Mouse (Mus musculus) embryonic facial prominence, embryonic 11.5 days (tissue): ENCODE results near the gene Tdrd5. TPM values are rescaled to one million over a fixed set of nuclear protein-coding genes. Genes with fewer than 3 reads are reported as not detected.

ENCODE experiments used
- ATAC-seq: fragments of 200-750 bp; cut with Nextera tagmentation; replicated peaks from 2 replicates; pipeline ENCODE4 v1.8.0; 2017; ENCODE audit warnings: low read depth; ENCODE audit not compliant: insufficient number of reproducible peaks, low FRiP score, low TSS enrichment
- DNase-seq: peaks from one replicate; pipeline ENCODE4 v3.0.0-alpha.2; 2015; ENCODE audit warnings: low spot score
- H3K27ac ChIP-seq: fragments of 300-500 bp; sonication (generic); replicated peaks from 2 replicates; pipeline ENCODE4 v1.5.1; 2014; ENCODE audit warnings: mild to moderate bottlenecking, low read depth, low read length, control low read depth
- H3K27me3 ChIP-seq: fragments of 300-500 bp; sonication (generic); 2 replicates; pipeline ENCODE4 v1.6.1; 2014; ENCODE audit warnings: mild to moderate bottlenecking, low read length, moderate library complexity, mixed read lengths; ENCODE audit not compliant: control insufficient read depth, insufficient read depth
- H3K36me3 ChIP-seq: fragments of 300-500 bp; sonication (generic); replicated peaks from 2 replicates; pipeline ENCODE4 v1.6.1; 2014; ENCODE audit warnings: low read depth, mild to moderate bottlenecking, low read length, moderate library complexity, mixed read lengths; ENCODE audit not compliant: control insufficient read depth, insufficient read depth
- H3K4me1 ChIP-seq: fragments of 300-500 bp; sonication (generic); 2 replicates; pipeline ENCODE4 v1.6.1; 2014; ENCODE audit warnings: low read length, mixed read lengths; ENCODE audit not compliant: control insufficient read depth, insufficient read depth
- H3K4me2 ChIP-seq: fragments of 300-500 bp; sonication (generic); 2 replicates; pipeline ENCODE4 v1.6.1; 2014; ENCODE audit warnings: low read depth, mild to moderate bottlenecking, control low read depth, low read length, moderate library complexity
- H3K4me3 ChIP-seq: fragments of 300-500 bp; sonication (generic); 2 replicates; pipeline ENCODE4 v1.5.1; 2014; ENCODE audit warnings: low read depth, low read length, control low read depth
- H3K9ac ChIP-seq: fragments of 300-500 bp; sonication (generic); replicated peaks from 2 replicates; pipeline ENCODE4 v1.6.1; 2014; ENCODE audit warnings: mild to moderate bottlenecking, control low read depth, low read length
- H3K9me3 ChIP-seq: fragments of 300-500 bp; sonication (generic); replicated peaks from 2 replicates; pipeline ENCODE4 v1.6.1; 2016; ENCODE audit warnings: mild to moderate bottlenecking, low read length, inconsistent platforms, mixed read lengths; ENCODE audit not compliant: control insufficient read depth
- WGBS: fragments of 180-500 bp; shearing (Covaris S2); extraction: QIAGEN DNeasy Blood & Tissue Kit; methylation state at CpG from one replicate; pipeline ENCODE4 v1.1.7; 2014; 5-methylcytosine and 5-hydroxymethylcytosine counted together
- polyA plus RNA-seq: library from polyadenylated mRNA; unstranded; fragments of >200 nt; fragmentation: Nextera tagmentation; extraction: Ambion mirVana; gene quantifications from 2 replicates; pipeline ENCODE4 v1.2.1, GENCODE M21; 2014

The Tdrd5 gene
- polyA plus RNA-seq, 1 experiment from 2014 or later = 0.25 TPM

- Histone ChIP-seq H3K9me3 (no peaks in the 10 kb centered on the region), H3K4me1 (no peaks in the 10 kb centered on the region), H3K4me3 (no peak overlapping the region), H3K36me3 (no peaks in the 10 kb centered on the region), H3K27ac (no peak overlapping the region), H3K4me2 (no peak overlapping the region), H3K27me3 (no peaks in the 10 kb centered on the region), H3K9ac (no peak overlapping the region)
- DNase-seq (no peak), ATAC-seq (no peak)
- 86% methylated on average over 5 of the region's 5 CpGs for WGBS
Measured at GRCm38 (mm10) chr1:156212923-156213322, 90.5 kb downstream of the Tdrd5 start.

GRCm38 (mm10) chr1:156211809-156212317 is 91.6 kb downstream of the Tdrd5 start:
- no peak for ATAC-seq
- H3K4me1 ChIP-seq = no peaks in the 10 kb centered on the region
- 71% methylated on average over 6 of the region's 6 CpGs for WGBS

More at GRCm38 (mm10) chr1:156211809-156212317, 91.6 kb downstream of the Tdrd5 start:
- no peaks in the 10 kb centered on the region for H3K9me3 ChIP-seq
- no peaks in the 10 kb centered on the region for H3K36me3 ChIP-seq
- no peak overlapping the region for H3K9ac ChIP-seq
- no peak overlapping the region for H3K4me3 ChIP-seq
- H3K4me2 ChIP-seq = no peak overlapping the region
- no peak for DNase-seq
- H3K27me3 ChIP-seq = no peaks in the 10 kb centered on the region; the same call in 1 of the 2 replicates
- H3K27ac ChIP-seq = no peak overlapping the region

Other genes with a start within 250 kb of the Tdrd5 start
- gene Fam163a, start 98.6 kb downstream of the Tdrd5 start, polyA plus RNA-seq = 1.0 and 1.2 TPM in 2 replicates
- not detected in 2 replicates for gene Nphs2, start 7.1 kb upstream of the Tdrd5 start, polyA plus RNA-seq
- 1,047 and 1,116 TPM in 2 replicates for gene Gm2000, start 62.4 kb upstream of the Tdrd5 start, polyA plus RNA-seq
- gene Axdnd1, start 117.5 kb upstream of the Tdrd5 start, polyA plus RNA-seq = 0.21 TPM in 1 of 2 replicates, not detected in the other
- 25.3 and 31.5 TPM in 2 replicates for gene Soat1, start 170.7 kb upstream of the Tdrd5 start, polyA plus RNA-seq
- gene Gm10031, start 220.3 kb upstream of the Tdrd5 start, polyA plus RNA-seq = 0.32 and 0.42 TPM in 2 replicates